Mouse (Mus musculus) C2C12 (cell line): ENCODE measurements around the gene Ugt1a5. TPM values are rescaled to one million over a fixed set of nuclear protein-coding genes. Genes with fewer than 3 reads are reported as not detected.
"Not testable (repeated sequence)": the region's sequence is repeated elsewhere in the genome, so short reads cannot be mapped to it uniquely, and the experiment has no call there.

Experiments used
- H3K27me3 ChIP-seq: one replicate; pipeline ENCODE4 v1.6.1; 2011; ENCODE audit not compliant: control insufficient read depth, insufficient read depth, insufficient read length
- H3K36me3 ChIP-seq: one replicate; pipeline ENCODE4 v1.6.1; 2011; ENCODE audit not compliant: control insufficient read depth, insufficient read depth
- H3K4me3 ChIP-seq: one replicate; pipeline ENCODE4 v1.5.1; 2011; ENCODE audit warnings: mild to moderate bottlenecking, control low read depth; ENCODE audit not compliant: poor library complexity, insufficient read depth, severe bottlenecking
- H3K79me2 ChIP-seq: one replicate; pipeline ENCODE4 v1.6.1; 2011; ENCODE audit not compliant: control insufficient read depth, insufficient read depth
- H3K79me3 ChIP-seq: one replicate; pipeline ENCODE4 v1.6.1; 2011; ENCODE audit warnings: low read depth, control low read depth
- H3ac ChIP-seq: one replicate; pipeline ENCODE3; 2011; ENCODE audit warnings: low read depth; ENCODE audit not compliant: control insufficient read depth, insufficient read length
- CEBPB ChIP-seq: IDR thresholded peaks from one replicate; pipeline ENCODE4 v1.6.1; 2011; ENCODE audit warnings: low read depth, mild to moderate bottlenecking, control low read depth, moderate library complexity
- CTCF ChIP-seq: IDR thresholded peaks from one replicate; pipeline ENCODE4 v1.5.1; 2011; ENCODE audit not compliant: control insufficient read depth, insufficient read depth, insufficient read length
- FOSL1 ChIP-seq: IDR thresholded peaks from one replicate; pipeline ENCODE4 v1.8.0; 2011; ENCODE audit warnings: mild to moderate bottlenecking, low read length; ENCODE audit not compliant: poor library complexity, insufficient read depth, severe bottlenecking
- MAX ChIP-seq: IDR thresholded peaks from one replicate; pipeline ENCODE4 v1.6.1; 2011; ENCODE audit warnings: mild to moderate bottlenecking, control low read depth
- MYOD1 ChIP-seq: IDR thresholded peaks from one replicate; pipeline ENCODE4 v1.6.1; 2011; ENCODE audit warnings: low read depth; ENCODE audit not compliant: control insufficient read depth, insufficient read length
- MYOG ChIP-seq: IDR thresholded peaks from one replicate; pipeline ENCODE4 v1.6.1; 2011; ENCODE audit not compliant: control insufficient read depth, insufficient read length; ENCODE audit errors: extremely low read depth
- USF1 ChIP-seq: IDR thresholded peaks from one replicate; pipeline ENCODE4 v1.6.1; 2011; ENCODE audit warnings: low read depth, mild to moderate bottlenecking, control low read depth, moderate library complexity
- polyA plus RNA-seq: library from polyadenylated mRNA; unstranded; fragments of >200 nt; fragmentation: generic; extraction: Trizol; gene quantifications from one replicate; pipeline ENCODE4 v1.2.1, GENCODE M21; 2012; ENCODE audit warnings: missing spikeins

Ugt1a5 gene
- polyA plus RNA-seq, 1 experiment: not detected

- H3K79me2 ChIP-seq: no peaks in the 10 kb centered on the region
- no peak overlapping the region for H3K4me3 ChIP-seq
- no peaks in the 10 kb centered on the region for H3K27me3 ChIP-seq
- H3K36me3 ChIP-seq: no peaks in the 10 kb centered on the region
- H3K79me3 ChIP-seq: no peaks in the 10 kb centered on the region
- TF ChIP-seq MAX (no peak), MYOG (no peak), FOSL1 (no peak), CTCF (no peak), CEBPB (no peak), MYOD1 (no peak), USF1 (no peak)
- H3ac ChIP-seq: no peak overlapping the region
These were observed 58.4 kb downstream of the Ugt1a5 start for GRCm38 (mm10) chr1:88224029-88224776.

- not testable (repeated sequence) for H3K4me3 ChIP-seq, H3K79me2 ChIP-seq, H3K36me3 ChIP-seq, H3K27me3 ChIP-seq, H3K79me3 ChIP-seq, H3ac ChIP-seq
These were observed 59.5 kb downstream of the Ugt1a5 start for GRCm38 (mm10) chr1:88225301-88225700.

GRCm38 (mm10) chr1:88225741-88226140 is 59.9 kb downstream of the Ugt1a5 start:
- H3ac ChIP-seq: no peak overlapping the region
- TF ChIP-seq MAX: no peak
- no peak for TF ChIP-seq CTCF
- no peak for TF ChIP-seq USF1
- no peak for TF ChIP-seq FOSL1
- TF ChIP-seq MYOG: no peak
- TF ChIP-seq MYOD1: no peak
- no peak for TF ChIP-seq CEBPB
- H3K79me3 ChIP-seq: no peaks in the 10 kb centered on the region
- no peaks in the 10 kb centered on the region for H3K36me3 ChIP-seq
- no peaks in the 10 kb centered on the region for H3K79me2 ChIP-seq
- H3K27me3 ChIP-seq: peaks cover 9% of the 10 kb centered on the region
- no peak overlapping the region for H3K4me3 ChIP-seq

- TF ChIP-seq CTCF (no peak), USF1 (no peak), MYOG (no peak), MYOD1 (no peak), CEBPB (no peak), MAX (no peak), FOSL1 (no peak)
- H3K27me3 ChIP-seq: peaks cover 10% of the 10 kb centered on the region
- H3ac ChIP-seq: no peak within 1 kb of the TSS
- no peak within 1 kb of the TSS for H3K4me3 ChIP-seq
- H3K79me2 ChIP-seq: no peaks in the 10 kb centered on the region
- H3K36me3 ChIP-seq: no peaks in the 10 kb centered on the region
- no peaks in the 10 kb centered on the region for H3K79me3 ChIP-seq
These were observed 61.0 kb downstream of the Ugt1a5 start, which contains the start of gene Mroh2a for GRCm38 (mm10) chr1:88226670-88227379. Mroh2a (plus strand) TSS chr1:88226986.

- Histone ChIP-seq H3K79me3 (no peaks in the 10 kb centered on the region), H3K36me3 (no peaks in the 10 kb centered on the region)
- no peak for TF ChIP-seq FOSL1
- TF ChIP-seq USF1: no peak
- TF ChIP-seq CEBPB: no peak
- no peak for TF ChIP-seq MAX
- no peak for TF ChIP-seq MYOG
- no peak for TF ChIP-seq MYOD1
- TF ChIP-seq CTCF: no peak
These were observed 61.7 kb downstream of the Ugt1a5 start for GRCm38 (mm10) chr1:88227482-88227881.

GRCm38 (mm10) chr1:88228121-88228520 is 62.3 kb downstream of the Ugt1a5 start:
- no peaks in the 10 kb centered on the region for H3K79me2 ChIP-seq
- H3K4me3 ChIP-seq: no peak overlapping the region
- no peaks in the 10 kb centered on the region for H3K36me3 ChIP-seq
- TF ChIP-seq MYOD1: no peak
- no peak for TF ChIP-seq MAX
- no peak for TF ChIP-seq CTCF
- TF ChIP-seq CEBPB: no peak
- no peak for TF ChIP-seq FOSL1
- H3K27me3 ChIP-seq: peaks cover 16% of the 10 kb centered on the region
- no peak overlapping the region for H3ac ChIP-seq
- no peaks in the 10 kb centered on the region for H3K79me3 ChIP-seq

More at GRCm38 (mm10) chr1:88227482-88227881, 61.7 kb downstream of the Ugt1a5 start:
- Histone ChIP-seq H3ac (no peak overlapping the region), H3K79me2 (no peaks in the 10 kb centered on the region), H3K4me3 (no peak overlapping the region), H3K27me3 (peaks cover 15% of the 10 kb centered on the region)
